ENCODE assay signal across 13 mouse cellular contexts in the genomic region with DNA sequence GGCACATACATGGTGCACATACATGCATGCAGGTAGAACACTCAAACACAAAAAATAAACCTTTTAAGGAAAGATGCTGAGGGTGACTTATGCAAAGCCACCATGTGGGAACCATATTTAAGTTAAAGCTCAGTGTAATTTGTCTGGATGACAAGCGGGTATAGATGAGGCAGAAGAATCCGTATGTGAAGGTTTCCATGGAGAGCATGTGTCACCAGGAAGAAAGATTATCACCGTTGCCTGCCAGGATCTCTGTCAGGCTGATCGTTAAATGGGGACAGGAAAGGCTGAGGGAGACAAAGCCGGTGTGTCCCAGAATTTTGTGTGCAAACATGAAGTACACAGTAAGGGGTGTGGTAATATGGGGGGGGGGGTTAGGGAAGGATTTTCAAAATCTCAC. TPM values are rescaled to one million over a fixed set of nuclear protein-coding genes. Genes with fewer than 3 reads are reported as not detected.
A peak's percentile ranks its signal among the peaks of the same experiment; 100 is the strongest.
DNase-seq lines count a peak whose midpoint lies in the region; ATAC-seq and TF ChIP-seq lines count a peak whose summit lies in the region.
"Had no signal": no experiment of that assay in that cellular context is flagged by ENCODE, and none has a peak within 500 bp of the region (broad histone marks: within the 10 kb centered on the region; RNA-seq: fewer than 3 reads in every experiment).

No protein-coding gene starts in this region.

- no peak overlapping the region for H3K4me3 ChIP-seq in forebrain, embryonic 14.5 days (ENCODE audit: low read depth, low read length)
- no peak overlapping the region for H3K4me3 ChIP-seq in forebrain, embryonic 13.5 days
- no peak overlapping the region for H3K4me3 ChIP-seq in midbrain, embryonic 11.5 days (ENCODE audit: low read depth, low read length)
- no peak overlapping the region for H3K4me3 ChIP-seq in midbrain, embryonic 13.5 days (replicated peaks)
- no peak overlapping the region for H3K4me3 ChIP-seq in kidney, adult 2 months (ENCODE audit: insufficient read depth, low read depth, low read length)
- H3K4me3 ChIP-seq: embryonic facial prominence, embryonic 13.5 days; heart, adult 2 months; heart, embryonic 15.5 days; limb, embryonic 15.5 days had no signal

- no peak for TF ChIP-seq CTCF in kidney, adult 2 months (conservative IDR thresholded peaks at IDR 0.05; ENCODE audit: insufficient read depth, insufficient read length, low read depth, low read length)

- TF ChIP-seq POLR2A in kidney, adult 2 months (IDR thresholded peaks at IDR 0.05; ENCODE audit: low read depth, low read length) = no peak

- H3K9ac ChIP-seq in forebrain, embryonic 14.5 days (ENCODE audit: low read length) = no peak overlapping the region
- no peak overlapping the region for H3K9ac ChIP-seq in forebrain, embryonic 13.5 days
- no peak overlapping the region for H3K9ac ChIP-seq in midbrain, embryonic 11.5 days (ENCODE audit: low read length)
- H3K9ac ChIP-seq in midbrain, embryonic 13.5 days (replicated peaks) = no peak overlapping the region
- H3K9ac ChIP-seq: embryonic facial prominence, embryonic 13.5 days; heart, embryonic 15.5 days; limb, embryonic 15.5 days had no signal

- DNase-seq in forebrain, embryonic 14.5 days (ENCODE audit: low spot score) = peak; percentile 23
- no peak for DNase-seq in midbrain, embryonic 11.5 days (ENCODE audit: low spot score, missing footprints)
- DNase-seq in mesoderm, embryonic 11.5 days (ENCODE audit: low read depth, low spot score) = peak; percentile 11
- DNase-seq in telencephalon, adult 2 months (ENCODE audit: low read depth, low spot score) = peak; percentile 31
- DNase-seq in kidney, postnatal 4 days = no peak
- DNase-seq in kidney, adult 2 months = no peak
- DNase-seq: adrenal gland, adult 8-10 months had no signal

- ATAC-seq in forebrain, embryonic 14.5 days = peak; percentile 31
- no peak; the same call in none of the 2 replicates for ATAC-seq in forebrain, embryonic 13.5 days
- peak; percentile 8; the same call in 1 of the 2 replicates for ATAC-seq in midbrain, embryonic 11.5 days (ENCODE audit: low FRiP score)
- ATAC-seq in midbrain, embryonic 13.5 days = no peak

- H3K27ac ChIP-seq in forebrain, embryonic 14.5 days (ENCODE audit: low read depth, low read length) = no peak overlapping the region
- no peak overlapping the region for H3K27ac ChIP-seq in forebrain, embryonic 13.5 days
- H3K27ac ChIP-seq in midbrain, embryonic 11.5 days (ENCODE audit: low read depth, low read length) = no peak overlapping the region
- no peak overlapping the region for H3K27ac ChIP-seq in midbrain, embryonic 13.5 days
- no peak overlapping the region for H3K27ac ChIP-seq in kidney, adult 2 months (ENCODE audit: insufficient read depth, low read depth, low read length)
- H3K27ac ChIP-seq: embryonic facial prominence, embryonic 13.5 days; heart, adult 2 months; heart, embryonic 15.5 days; limb, embryonic 15.5 days had no signal

- H3K36me3 ChIP-seq in forebrain, embryonic 14.5 days (ENCODE audit: control insufficient read depth, insufficient read depth, low read length) = no peaks in the 10 kb centered on the region
- no peaks in the 10 kb centered on the region for H3K36me3 ChIP-seq in forebrain, embryonic 13.5 days (ENCODE audit: poor library complexity, severe bottlenecking)
- H3K36me3 ChIP-seq in midbrain, embryonic 11.5 days (ENCODE audit: control insufficient read depth, insufficient read depth, low read length) = no peaks in the 10 kb centered on the region
- H3K36me3 ChIP-seq in midbrain, embryonic 13.5 days = no peaks in the 10 kb centered on the region
- no peaks in the 10 kb centered on the region for H3K36me3 ChIP-seq in kidney, adult 2 months (ENCODE audit: control insufficient read depth, insufficient read depth, low read length)
- H3K36me3 ChIP-seq: embryonic facial prominence, embryonic 13.5 days; heart, embryonic 15.5 days; limb, embryonic 15.5 days had no signal

- no peak overlapping the region for H3K4me2 ChIP-seq in forebrain, embryonic 14.5 days (ENCODE audit: low read length)
- H3K4me2 ChIP-seq in forebrain, embryonic 13.5 days = no peak overlapping the region
- H3K4me2 ChIP-seq in midbrain, embryonic 11.5 days = no peak overlapping the region
- H3K4me2 ChIP-seq in midbrain, embryonic 13.5 days (replicated peaks) = no peak overlapping the region
- H3K4me2 ChIP-seq: embryonic facial prominence, embryonic 13.5 days; heart, embryonic 15.5 days; limb, embryonic 15.5 days had no signal

- 49% methylated on average over 5 of the region's 5 CpGs for WGBS in forebrain, embryonic 14.5 days
- WGBS in forebrain, embryonic 13.5 days = 56% methylated on average over 5 of the region's 5 CpGs
- 73% methylated on average over 5 of the region's 5 CpGs for WGBS in midbrain, embryonic 11.5 days
- WGBS in midbrain, embryonic 13.5 days = 66% methylated on average over 5 of the region's 5 CpGs
- 50% methylated on average over 5 of the region's 5 CpGs for WGBS in kidney, adult 2 months

- H3K9me3 ChIP-seq in forebrain, embryonic 14.5 days (replicated peaks; ENCODE audit: control insufficient read depth, low read length) = no peaks in the 10 kb centered on the region
- H3K9me3 ChIP-seq in forebrain, embryonic 13.5 days (replicated peaks) = no peaks in the 10 kb centered on the region
- no peaks in the 10 kb centered on the region for H3K9me3 ChIP-seq in midbrain, embryonic 11.5 days (ENCODE audit: control insufficient read depth, low read length)
- no peaks in the 10 kb centered on the region for H3K9me3 ChIP-seq in midbrain, embryonic 13.5 days
- H3K9me3 ChIP-seq: embryonic facial prominence, embryonic 13.5 days; heart, embryonic 15.5 days; limb, embryonic 15.5 days had no signal

- no peaks in the 10 kb centered on the region for H3K27me3 ChIP-seq in forebrain, embryonic 14.5 days (replicated peaks; ENCODE audit: control insufficient read depth, insufficient read depth, low read length)
- H3K27me3 ChIP-seq in forebrain, embryonic 13.5 days = no peaks in the 10 kb centered on the region
- peaks cover 40% of the 10 kb centered on the region for H3K27me3 ChIP-seq in midbrain, embryonic 11.5 days (ENCODE audit: control insufficient read depth, insufficient read depth, low read length)
- peaks cover 10% of the 10 kb centered on the region for H3K27me3 ChIP-seq in midbrain, embryonic 13.5 days
- H3K27me3 ChIP-seq in kidney, adult 2 months (replicated peaks; ENCODE audit: control insufficient read depth, insufficient read depth, low read length) = no peaks in the 10 kb centered on the region
- H3K27me3 ChIP-seq: embryonic facial prominence, embryonic 13.5 days; limb, embryonic 15.5 days had no signal

- H3K4me1 ChIP-seq in forebrain, embryonic 14.5 days (ENCODE audit: control insufficient read depth, insufficient read depth, low read length) = no peaks in the 10 kb centered on the region
- H3K4me1 ChIP-seq in forebrain, embryonic 13.5 days = peaks cover 3% of the 10 kb centered on the region; the same call in 1 of the 2 replicates
- H3K4me1 ChIP-seq in midbrain, embryonic 11.5 days (ENCODE audit: control insufficient read depth, insufficient read depth, low read length) = peaks cover 6% of the 10 kb centered on the region
- H3K4me1 ChIP-seq in midbrain, embryonic 13.5 days (replicated peaks) = peaks cover 21% of the 10 kb centered on the region
- H3K4me1 ChIP-seq in kidney, adult 2 months (ENCODE audit: control insufficient read depth, insufficient read depth, low read length) = peaks cover 5% of the 10 kb centered on the region; the same call in 1 of the 2 replicates
- H3K4me1 ChIP-seq: heart, embryonic 15.5 days had no signal

RNA-seq across cellular contexts. Expression of gene Cavin3, which starts 32.5 kb away (rescaled TPM):
- 28.6 and 31.3 TPM in 2 replicates for polyA plus RNA-seq in forebrain, embryonic 14.5 days (2014; fragmentation: Nextera tagmentation; extraction: Ambion mirVana)
- 18.2 and 19.7 TPM in 2 replicates for polyA plus RNA-seq in forebrain, embryonic 13.5 days (2015; fragmentation: Nextera tagmentation; extraction: Ambion mirVana)
- 24.2 and 24.9 TPM in 2 replicates for polyA plus RNA-seq in midbrain, embryonic 11.5 days (2014; fragmentation: Nextera tagmentation; extraction: Ambion mirVana)
- 18.3 and 22.1 TPM in 2 replicates for polyA plus RNA-seq in midbrain, embryonic 13.5 days (2015; fragmentation: Nextera tagmentation; extraction: Ambion mirVana)
- 21.4 and 27.9 TPM in 2 replicates for polyA plus RNA-seq in kidney, adult 2 months (2012; rRNA removed)

RNA-seq across cellular contexts. Expression of gene Smpd1, which starts 39.6 kb away (rescaled TPM):
- polyA plus RNA-seq in forebrain, embryonic 14.5 days (2014; fragmentation: Nextera tagmentation; extraction: Ambion mirVana) = 79.9 and 88.5 TPM in 2 replicates
- polyA plus RNA-seq in forebrain, embryonic 13.5 days (2015; fragmentation: Nextera tagmentation; extraction: Ambion mirVana) = 48.5 and 53.9 TPM in 2 replicates
- 42.0 and 47.3 TPM in 2 replicates for polyA plus RNA-seq in midbrain, embryonic 11.5 days (2014; fragmentation: Nextera tagmentation; extraction: Ambion mirVana)
- polyA plus RNA-seq in midbrain, embryonic 13.5 days (2015; fragmentation: Nextera tagmentation; extraction: Ambion mirVana) = 66.3 and 68.9 TPM in 2 replicates
- polyA plus RNA-seq in kidney, adult 2 months (2012; rRNA removed) = 109 and 144 TPM in 2 replicates

Comparison
In these comparisons a context has a peak if more than half of its experiments do, and no peak if none do; other contexts are left out.
1. ATAC-seq: peak in forebrain, embryonic 14.5 days (single experiment) and midbrain, embryonic 11.5 days (single experiment); none in forebrain, embryonic 13.5 days (single experiment) and midbrain, embryonic 13.5 days (single experiment).
2. DNase-seq: peak in forebrain, embryonic 14.5 days (single experiment), mesoderm, embryonic 11.5 days (single experiment) and telencephalon, adult 2 months (single experiment); none in midbrain, embryonic 11.5 days (single experiment), kidney, postnatal 4 days (0 of 2) and kidney, adult 2 months (single experiment).